In genomic region chr7:28939418-28940183, GRCm38 (mm10) we compare ENCODE assay signal across 10 mouse cellular contexts. TPM values are rescaled to one million over a fixed set of nuclear protein-coding genes. Genes with fewer than 3 reads are reported as not detected.
DNase-seq lines count a peak whose midpoint lies in the region; ATAC-seq lines count a peak whose summit lies in the region.
"Had no signal": no experiment of that assay in that cellular context is flagged by ENCODE, and none has a peak within 500 bp of the region (broad histone marks: within the 10 kb centered on the region; RNA-seq: fewer than 3 reads in every experiment).

No protein-coding gene starts in this region.

- WGBS in hindbrain, embryonic 10.5 days = 88% methylated on average over 7 of the region's 7 CpGs
- WGBS in hindbrain, embryonic 13.5 days = 89% methylated on average over 7 of the region's 7 CpGs
- 85% methylated on average over 7 of the region's 7 CpGs for WGBS in limb, embryonic 12.5 days

- peaks cover 70% of the 10 kb centered on the region for H3K4me1 ChIP-seq in hindbrain, embryonic 10.5 days (replicated peaks)
- peaks cover 51% of the 10 kb centered on the region for H3K4me1 ChIP-seq in hindbrain, embryonic 13.5 days (replicated peaks)
- H3K4me1 ChIP-seq in limb, embryonic 12.5 days (replicated peaks) = peaks cover 67% of the 10 kb centered on the region

- peaks cover 64% of the 10 kb centered on the region for H3K36me3 ChIP-seq in hindbrain, embryonic 10.5 days
- H3K36me3 ChIP-seq in hindbrain, embryonic 13.5 days = no peaks in the 10 kb centered on the region
- peaks cover 33% of the 10 kb centered on the region; the same call in 1 of the 2 replicates for H3K36me3 ChIP-seq in limb, embryonic 12.5 days
- H3K36me3 ChIP-seq: hindbrain, embryonic 15.5 days; neural tube, embryonic 12.5 days had no signal

- peak overlapping the region; percentile 73 for H3K27ac ChIP-seq in hindbrain, embryonic 10.5 days
- H3K27ac ChIP-seq in hindbrain, embryonic 13.5 days = no peak overlapping the region
- peak overlapping the region; percentile 64 for H3K27ac ChIP-seq in limb, embryonic 12.5 days
- H3K27ac ChIP-seq: neural tube, embryonic 12.5 days had no signal

- H3K27me3 ChIP-seq in hindbrain, embryonic 10.5 days (ENCODE audit: insufficient read depth, poor library complexity, severe bottlenecking) = no peaks in the 10 kb centered on the region
- no peaks in the 10 kb centered on the region for H3K27me3 ChIP-seq in hindbrain, embryonic 13.5 days
- no peaks in the 10 kb centered on the region for H3K27me3 ChIP-seq in limb, embryonic 12.5 days
- H3K27me3 ChIP-seq: hindbrain, embryonic 15.5 days; neural tube, embryonic 12.5 days had no signal

- H3K9me3 ChIP-seq in hindbrain, embryonic 10.5 days = no peaks in the 10 kb centered on the region
- H3K9me3 ChIP-seq in hindbrain, embryonic 13.5 days = no peaks in the 10 kb centered on the region
- no peaks in the 10 kb centered on the region for H3K9me3 ChIP-seq in limb, embryonic 12.5 days
- H3K9me3 ChIP-seq: hindbrain, embryonic 15.5 days; neural tube, embryonic 12.5 days had no signal

- H3K4me2 ChIP-seq in hindbrain, embryonic 13.5 days = no peak overlapping the region
- no peak overlapping the region for H3K4me2 ChIP-seq in limb, embryonic 12.5 days
- H3K4me2 ChIP-seq: hindbrain, embryonic 15.5 days; neural tube, embryonic 12.5 days had no signal

- no peak overlapping the region for H3K4me3 ChIP-seq in hindbrain, embryonic 10.5 days
- H3K4me3 ChIP-seq in hindbrain, embryonic 13.5 days = no peak overlapping the region
- no peak overlapping the region for H3K4me3 ChIP-seq in limb, embryonic 12.5 days (replicated peaks)
- H3K4me3 ChIP-seq: erythroblast, embryonic 14.5 days; hindbrain, embryonic 15.5 days; neural tube, embryonic 12.5 days had no signal

- ATAC-seq in hindbrain, embryonic 13.5 days (ENCODE audit: low FRiP score) = no peak
- no peak for ATAC-seq in limb, embryonic 12.5 days (ENCODE audit: insufficient number of reproducible peaks, insufficient read depth, low FRiP score, low TSS enrichment, low read depth)

- no peak for DNase-seq in hindbrain, embryonic 10.5 days (ENCODE audit: low spot score)
- peak; percentile 52 for DNase-seq in ZHBTc4 (ENCODE audit: low read depth, low spot score)
- peak; percentile 88 for DNase-seq in fat pad, adult 2 months (ENCODE audit: extremely low read depth, low read depth, low spot score)
- no peak for DNase-seq in thymus, postnatal 0 days (ENCODE audit: low spot score)
- DNase-seq in left cerebral cortex, adult 8-10 months (ENCODE audit: low spot score in 2 of 2) = no peak

- H3K9ac ChIP-seq in hindbrain, embryonic 13.5 days = no peak overlapping the region
- no peak overlapping the region for H3K9ac ChIP-seq in limb, embryonic 12.5 days (replicated peaks)
- H3K9ac ChIP-seq: hindbrain, embryonic 15.5 days; neural tube, embryonic 12.5 days had no signal

RNA-seq across cellular contexts. Expression of gene Actn4, which starts 22.5 kb away (rescaled TPM):
- 216 and 245 TPM in 2 replicates for polyA plus RNA-seq in hindbrain, embryonic 10.5 days (2016; fragmentation: Nextera tagmentation; extraction: Ambion mirVana)
- polyA plus RNA-seq in hindbrain, embryonic 13.5 days (2015; fragmentation: Nextera tagmentation; extraction: Ambion mirVana) = 136 and 138 TPM in 2 replicates
- 269 and 283 TPM in 2 replicates for polyA plus RNA-seq in limb, embryonic 12.5 days (2016; fragmentation: Nextera tagmentation; extraction: Ambion mirVana)
- 133 and 138 TPM in 2 replicates for polyA plus RNA-seq in thymus, postnatal 0 days (2015; fragmentation: Nextera tagmentation; extraction: Ambion mirVana)
- total RNA-seq in left cerebral cortex, adult 8-10 months (2022) = 100 to 1,000 TPM; 161 to 178 (median 177) TPM

RNA-seq across cellular contexts. Expression of gene Eif3k, which starts 42.1 kb away (rescaled TPM):
- polyA plus RNA-seq in hindbrain, embryonic 10.5 days (2016; fragmentation: Nextera tagmentation; extraction: Ambion mirVana) = 426 and 432 TPM in 2 replicates
- polyA plus RNA-seq in hindbrain, embryonic 13.5 days (2015; fragmentation: Nextera tagmentation; extraction: Ambion mirVana) = 315 and 332 TPM in 2 replicates
- polyA plus RNA-seq in limb, embryonic 12.5 days (2016; fragmentation: Nextera tagmentation; extraction: Ambion mirVana) = 438 and 440 TPM in 2 replicates
- 497 and 515 TPM in 2 replicates for polyA plus RNA-seq in thymus, postnatal 0 days (2015; fragmentation: Nextera tagmentation; extraction: Ambion mirVana)
- 100 to 1,000 TPM; 197 to 208 (median 204) TPM for total RNA-seq in left cerebral cortex, adult 8-10 months (2022)

RNA-seq across cellular contexts. Expression of gene Map4k1, which starts 42.2 kb away (rescaled TPM):
- polyA plus RNA-seq in hindbrain, embryonic 10.5 days (2016; fragmentation: Nextera tagmentation; extraction: Ambion mirVana) = 8.8 and 9.0 TPM in 2 replicates
- 4.1 and 6.4 TPM in 2 replicates for polyA plus RNA-seq in hindbrain, embryonic 13.5 days (2015; fragmentation: Nextera tagmentation; extraction: Ambion mirVana)
- polyA plus RNA-seq in limb, embryonic 12.5 days (2016; fragmentation: Nextera tagmentation; extraction: Ambion mirVana) = 10.9 and 11.9 TPM in 2 replicates
- polyA plus RNA-seq in thymus, postnatal 0 days (2015; fragmentation: Nextera tagmentation; extraction: Ambion mirVana) = 76.3 and 78.2 TPM in 2 replicates
- total RNA-seq in left cerebral cortex, adult 8-10 months (2022) = 1 to 10 TPM in 3 of 4 experiments, under 1 TPM in 1; 0.99 to 3.7 (median 2.1) TPM

RNA-seq across cellular contexts. Expression of gene Capn12, which starts 58.4 kb away (rescaled TPM):
- polyA plus RNA-seq in hindbrain, embryonic 10.5 days (2016; fragmentation: Nextera tagmentation; extraction: Ambion mirVana) = 0.40 TPM in 1 of 2 replicates, not detected in the other
- 0.38 and 0.43 TPM in 2 replicates for polyA plus RNA-seq in hindbrain, embryonic 13.5 days (2015; fragmentation: Nextera tagmentation; extraction: Ambion mirVana)
- polyA plus RNA-seq in limb, embryonic 12.5 days (2016; fragmentation: Nextera tagmentation; extraction: Ambion mirVana) = 0.26 and 0.29 TPM in 2 replicates
- polyA plus RNA-seq in thymus, postnatal 0 days (2015; fragmentation: Nextera tagmentation; extraction: Ambion mirVana) = 0.23 and 0.53 TPM in 2 replicates
- total RNA-seq in left cerebral cortex, adult 8-10 months (2022) = 1 to 10 TPM in 3 of 4 experiments, under 1 TPM in 1; 0.41 to 2.3 (median 1.3) TPM
- polyA plus RNA-seq: erythroblast, embryonic 14.5 days had no signal

Comparison
In these comparisons a context has a peak if more than half of its experiments do, and no peak if none do; other contexts are left out.
1. DNase-seq: peak in ZHBTc4 (single experiment) and fat pad, adult 2 months (single experiment); none in hindbrain, embryonic 10.5 days (single experiment), thymus, postnatal 0 days (single experiment) and left cerebral cortex, adult 8-10 months (0 of 2).